Mouse (Mus musculus): Measurements from ENCODE around the gene 4930579G24Rik. TPM values are rescaled to one million over a fixed set of nuclear protein-coding genes. Genes with fewer than 3 reads are reported as not detected.

The 4930579G24Rik gene
- total RNA-seq, 2 experiments from 2014 or later, result 1.1 to 1.6 TPM

Other genes with a start within 250 kb of the 4930579G24Rik start
- 10 to 100 TPM; 16.1 to 17.6 TPM for gene Fnip2, start 61.3 kb upstream of the 4930579G24Rik start, total RNA-seq (2021)
- gene Ppid, start 37.7 kb upstream of the 4930579G24Rik start, total RNA-seq (2021), result 10 to 100 TPM; 68.9 to 70.7 TPM
- 10 to 100 TPM; 30.3 to 33.4 TPM for gene Etfdh, start 421 bp downstream of the 4930579G24Rik start, total RNA-seq (2021)
- gene Rxfp1, start 108.8 kb downstream of the 4930579G24Rik start, total RNA-seq (2021), result 10 to 100 TPM in 1 of 2 experiments, 1 to 10 TPM in 1; 5.9 to 12.9 TPM
- 10 to 100 TPM; 16.9 to 18.7 TPM for gene Tmem144, start 223.7 kb downstream of the 4930579G24Rik start, total RNA-seq (2021)

Data from layer of hippocampus, postnatal 14 days (tissue).